ENCODE assay signal across 8 mouse cellular contexts in the genomic region with DNA sequence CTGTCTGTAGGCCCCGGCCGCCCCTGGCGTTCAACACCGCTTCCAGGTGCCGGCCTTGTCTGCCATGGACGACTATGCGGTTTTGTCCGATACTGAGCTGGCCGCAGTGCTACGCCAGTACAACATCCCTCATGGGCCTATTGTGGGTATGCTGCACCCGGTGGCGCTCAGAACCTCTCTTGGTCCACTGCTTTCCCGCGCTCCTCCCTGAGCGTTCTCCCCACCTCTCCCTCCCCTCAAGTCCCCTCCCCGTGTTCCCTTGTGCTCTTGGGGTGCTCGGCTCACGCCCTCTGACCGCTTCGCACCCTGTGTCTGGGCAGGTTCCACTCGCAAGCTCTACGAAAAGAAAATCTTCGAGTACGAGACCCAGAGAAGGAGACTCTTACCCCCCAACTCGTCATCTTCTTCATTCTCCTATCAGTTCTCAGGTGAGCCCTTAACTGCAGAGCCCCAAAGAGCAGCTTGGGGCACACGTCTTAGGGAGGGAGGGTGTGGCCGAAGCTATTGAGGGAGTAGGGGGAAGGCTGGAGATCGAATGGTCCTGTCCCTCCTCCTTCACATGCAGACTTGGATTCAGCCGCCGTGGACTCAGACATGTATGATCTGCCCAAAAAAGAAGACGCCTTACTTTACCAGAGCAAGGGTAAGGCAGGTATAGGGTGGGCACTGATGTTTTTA. TPM values are rescaled to one million over a fixed set of nuclear protein-coding genes. Genes with fewer than 3 reads are reported as not detected.
A peak's percentile ranks its signal among the peaks of the same experiment; 100 is the strongest.
DNase-seq lines count a peak whose midpoint lies in the region; ATAC-seq and TF ChIP-seq lines count a peak whose summit lies in the region.

No protein-coding gene starts in this region.

- peak overlapping the region; percentile 91 for H3K9ac ChIP-seq in heart, adult 2 months (ENCODE audit: low read depth, low read length)
- peak overlapping the region; percentile 71 for H3K9ac ChIP-seq in forebrain, embryonic 16.5 days (replicated peaks; ENCODE audit: low read depth, low read length)
- peak overlapping the region; percentile 66 for H3K9ac ChIP-seq in liver, embryonic 15.5 days

- peak overlapping the region; percentile 85 for H3K27ac ChIP-seq in heart, adult 2 months
- peak overlapping the region; percentile 89 for H3K27ac ChIP-seq in forebrain, embryonic 16.5 days (ENCODE audit: low read length)
- H3K27ac ChIP-seq in liver, embryonic 15.5 days (replicated peaks), result peak overlapping the region; percentile 91

- intact Hi-C loops in heart, adult 2 months (cut with DNase I), result no loop called here

- H3K4me2 ChIP-seq in forebrain, embryonic 16.5 days (ENCODE audit: low read length), result peak overlapping the region; percentile 58
- peak overlapping the region; percentile 79 for H3K4me2 ChIP-seq in liver, embryonic 15.5 days

- H3K4me3 ChIP-seq in heart, adult 2 months, result peak overlapping the region; percentile 64
- peak overlapping the region; percentile 85 for H3K4me3 ChIP-seq in E14TG2a.4 (replicated peaks; ENCODE audit: low read length)
- H3K4me3 ChIP-seq in forebrain, embryonic 16.5 days (replicated peaks; ENCODE audit: low read length), result peak overlapping the region; percentile 64
- peak overlapping the region; percentile 68 for H3K4me3 ChIP-seq in liver, embryonic 15.5 days (replicated peaks)

- peaks cover 4% of the 10 kb centered on the region; the same call in 1 of the 2 replicates for H3K4me1 ChIP-seq in heart, adult 2 months (ENCODE audit: control insufficient read depth, insufficient read depth, low read length)
- H3K4me1 ChIP-seq in E14TG2a.4 (replicated peaks; ENCODE audit: low read depth, low read length), result peaks cover 9% of the 10 kb centered on the region
- peaks cover 6% of the 10 kb centered on the region for H3K4me1 ChIP-seq in forebrain, embryonic 16.5 days (replicated peaks; ENCODE audit: control insufficient read depth, insufficient read depth, low read length)
- peaks cover 10% of the 10 kb centered on the region for H3K4me1 ChIP-seq in liver, embryonic 15.5 days (replicated peaks)

- WGBS in heart, adult 2 months, result 23% methylated on average over 31 of the region's 31 CpGs
- 26% methylated on average over 29 of the region's 31 CpGs for WGBS in forebrain, embryonic 16.5 days
- WGBS in liver, embryonic 15.5 days (ENCODE audit: insufficient replicate concordance), result 21% methylated on average over 31 of the region's 31 CpGs

- no peak for TF ChIP-seq POLR2A in heart, adult 2 months (IDR thresholded peaks at IDR 0.05; ENCODE audit: insufficient read depth, low read depth, low read length)

- no peaks in the 10 kb centered on the region for H3K79me2 ChIP-seq in heart, adult 2 months (replicated peaks; ENCODE audit: control insufficient read depth, insufficient read depth, low read length)

- no peak for DNase-seq in heart, adult 2 months
- DNase-seq in heart, adult 8-10 months (ENCODE audit: low spot score), result no peak
- DNase-seq in right cerebral cortex, adult 18-20 months, result no peak
- DNase-seq in cerebellum, postnatal 10 days, result no peak
- no peak for DNase-seq in gastrocnemius, adult 18-20 months (ENCODE audit: low spot score)

- H3K36me3 ChIP-seq in heart, adult 2 months (ENCODE audit: control insufficient read depth, insufficient read depth, low read length), result no peaks in the 10 kb centered on the region
- peaks cover 38% of the 10 kb centered on the region for H3K36me3 ChIP-seq in E14TG2a.4 (ENCODE audit: insufficient read depth, low read length)
- H3K36me3 ChIP-seq in forebrain, embryonic 16.5 days (ENCODE audit: control insufficient read depth, insufficient read depth), result no peaks in the 10 kb centered on the region
- 0 out of 2 replicates have a peak, but pooled peaks cover 5% of the 10 kb centered on the region for H3K36me3 ChIP-seq in liver, embryonic 15.5 days (replicated peaks)

- TF ChIP-seq CTCF in heart, adult 2 months (IDR thresholded peaks at IDR 0.05), result no peak
- no peak for TF ChIP-seq CTCF in E14TG2a.4 (conservative IDR thresholded peaks at IDR 0.05; ENCODE audit: low read length)

- ATAC-seq in forebrain, embryonic 16.5 days, result peak; percentile 49; the same call in 1 of the 2 replicates
- ATAC-seq in liver, embryonic 15.5 days (ENCODE audit: insufficient read depth), result peak; percentile 66

- H3K27me3 ChIP-seq in heart, adult 2 months (ENCODE audit: control insufficient read depth, insufficient read depth, low read length), result no peaks in the 10 kb centered on the region
- no peaks in the 10 kb centered on the region for H3K27me3 ChIP-seq in E14TG2a.4 (ENCODE audit: insufficient read depth, low read length)
- no peaks in the 10 kb centered on the region for H3K27me3 ChIP-seq in forebrain, embryonic 16.5 days (replicated peaks; ENCODE audit: control insufficient read depth, insufficient read depth, low read length)
- H3K27me3 ChIP-seq in liver, embryonic 15.5 days, result no peaks in the 10 kb centered on the region; the same call in 1 of the 2 replicates

- no peaks in the 10 kb centered on the region for H3K9me3 ChIP-seq in E14TG2a.4 (ENCODE audit: low read length)
- no peaks in the 10 kb centered on the region for H3K9me3 ChIP-seq in forebrain, embryonic 16.5 days (ENCODE audit: control insufficient read depth, low read length)
- H3K9me3 ChIP-seq in liver, embryonic 15.5 days (replicated peaks), result no peaks in the 10 kb centered on the region

- TF ChIP-seq EP300 in heart, adult 2 months (IDR thresholded peaks at IDR 0.05; ENCODE audit: insufficient read depth, low read depth, low read length), result no peak

RNA-seq across cellular contexts. Expression of a gene that starts 0.5 kb away (rescaled TPM):
- total RNA-seq in heart, adult 2 months (2021), result 10 to 100 TPM; 33.8 to 37.6 TPM
- polyA plus RNA-seq in heart, adult 2 months (2012; rRNA removed), result 49.5 and 75.7 TPM in 2 replicates
- total RNA-seq in heart, adult 8-10 months (2022), result 10 to 100 TPM; 31.5 to 38.2 (median 33.4) TPM
- 13.7 and 17.9 TPM in 2 replicates for polyA plus RNA-seq in forebrain, embryonic 16.5 days (2015; fragmentation: Nextera tagmentation; extraction: Ambion mirVana)
- polyA plus RNA-seq in liver, embryonic 15.5 days (2015; fragmentation: Nextera tagmentation; extraction: Ambion mirVana), result 8.0 and 8.5 TPM in 2 replicates
- total RNA-seq in gastrocnemius, adult 18-20 months (2021), result 10 to 100 TPM; 25.0 to 32.4 TPM

RNA-seq across cellular contexts. Expression of a gene that starts 5.4 kb away (rescaled TPM):
- 100 to 1,000 TPM in 1 of 2 experiments, 10 to 100 TPM in 1; 87.4 to 104 TPM for total RNA-seq in heart, adult 2 months (2021)
- polyA plus RNA-seq in heart, adult 2 months (2012; rRNA removed), result 218 and 243 TPM in 2 replicates
- total RNA-seq in heart, adult 8-10 months (2022), result 10 to 100 TPM; 59.1 to 98.9 (median 79.2) TPM
- polyA plus RNA-seq in forebrain, embryonic 16.5 days (2015; fragmentation: Nextera tagmentation; extraction: Ambion mirVana), result 126 and 133 TPM in 2 replicates
- polyA plus RNA-seq in liver, embryonic 15.5 days (2015; fragmentation: Nextera tagmentation; extraction: Ambion mirVana), result 41.6 and 47.6 TPM in 2 replicates
- 10 to 100 TPM; 30.5 to 50.1 TPM for total RNA-seq in gastrocnemius, adult 18-20 months (2021)

RNA-seq across cellular contexts. Expression of a gene that starts 15.6 kb away (rescaled TPM):
- 100 to 1,000 TPM; 200 to 274 TPM for total RNA-seq in heart, adult 2 months (2021)
- 593 and 754 TPM in 2 replicates for polyA plus RNA-seq in heart, adult 2 months (2012; rRNA removed)
- 100 to 1,000 TPM; 121 to 325 (median 211) TPM for total RNA-seq in heart, adult 8-10 months (2022)
- polyA plus RNA-seq in forebrain, embryonic 16.5 days (2015; fragmentation: Nextera tagmentation; extraction: Ambion mirVana), result 482 and 489 TPM in 2 replicates
- polyA plus RNA-seq in liver, embryonic 15.5 days (2015; fragmentation: Nextera tagmentation; extraction: Ambion mirVana), result 356 and 378 TPM in 2 replicates
- total RNA-seq in gastrocnemius, adult 18-20 months (2021), result 100 to 1,000 TPM; 172 to 189 TPM

RNA-seq across cellular contexts. Expression of a gene that starts 26.7 kb away (rescaled TPM):
- total RNA-seq in heart, adult 2 months (2021), result 10 to 100 TPM; 45.6 to 47.4 TPM
- 93.5 and 103 TPM in 2 replicates for polyA plus RNA-seq in heart, adult 2 months (2012; rRNA removed)
- total RNA-seq in heart, adult 8-10 months (2022), result 10 to 100 TPM; 47.1 to 63.2 (median 49.8) TPM
- polyA plus RNA-seq in forebrain, embryonic 16.5 days (2015; fragmentation: Nextera tagmentation; extraction: Ambion mirVana), result 96.3 and 104 TPM in 2 replicates
- polyA plus RNA-seq in liver, embryonic 15.5 days (2015; fragmentation: Nextera tagmentation; extraction: Ambion mirVana), result 27.7 and 29.2 TPM in 2 replicates
- total RNA-seq in gastrocnemius, adult 18-20 months (2021), result 10 to 100 TPM; 40.2 to 47.4 TPM

RNA-seq across cellular contexts. Expression of a gene that starts 27.1 kb away (rescaled TPM):
- 10 to 100 TPM; 15.4 to 19.7 TPM for total RNA-seq in heart, adult 2 months (2021)
- polyA plus RNA-seq in heart, adult 2 months (2012; rRNA removed), result 21.2 and 33.2 TPM in 2 replicates
- 10 to 100 TPM; 17.7 to 20.0 (median 18.3) TPM for total RNA-seq in heart, adult 8-10 months (2022)
- 2.8 and 3.1 TPM in 2 replicates for polyA plus RNA-seq in forebrain, embryonic 16.5 days (2015; fragmentation: Nextera tagmentation; extraction: Ambion mirVana)
- polyA plus RNA-seq in liver, embryonic 15.5 days (2015; fragmentation: Nextera tagmentation; extraction: Ambion mirVana), result 24.5 and 25.2 TPM in 2 replicates
- total RNA-seq in gastrocnemius, adult 18-20 months (2021), result 100 to 1,000 TPM; 114 to 124 TPM
